Mouse (Mus musculus) MEL (cell line): ENCODE results near the gene Pmpca.

Source experiments
- GATA1 ChIP-seq: IDR thresholded peaks from 2 replicates; pipeline ENCODE4 v1.6.1; 2011; ENCODE audit warnings: low read depth, low read length, improper control_type of control experiment
- MXI1 ChIP-seq: IDR thresholded peaks from 2 replicates; pipeline ENCODE4 v1.6.1; 2011; ENCODE audit warnings: mild to moderate bottlenecking, low read depth, low read length, improper control_type of control experiment
- ZC3H11A ChIP-seq: IDR thresholded peaks from 2 replicates; pipeline ENCODE4 v1.6.1; 2012; ENCODE audit warnings: low read depth, mild to moderate bottlenecking, inconsistent platforms, low read length, improper control_type of control experiment
- ZMIZ1 ChIP-seq: IDR thresholded peaks from 2 replicates; pipeline ENCODE4 v1.6.1; 2012; ENCODE audit warnings: low read depth, mild to moderate bottlenecking, inconsistent platforms, low read length, improper control_type of control experiment, moderate library complexity

DNA sequence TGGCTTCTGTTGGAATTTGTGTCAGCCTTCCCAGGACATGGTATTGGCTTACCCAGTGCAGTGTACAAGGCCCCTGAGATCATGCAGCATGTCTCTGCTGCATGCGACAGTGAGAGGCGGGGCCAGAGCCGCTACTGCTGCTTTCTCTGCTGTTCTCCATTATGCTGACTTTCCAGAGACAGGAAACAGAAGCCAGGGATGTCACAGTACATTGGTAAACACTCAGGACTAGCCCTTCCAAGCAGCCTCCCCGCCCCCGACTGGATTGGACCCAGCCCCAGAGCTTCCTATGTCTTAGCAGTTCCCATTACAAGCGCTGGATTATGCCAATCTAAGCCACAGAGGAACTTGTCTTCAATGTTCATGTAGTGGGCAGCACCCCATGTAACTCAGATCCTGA lies 40.9 kb upstream of the Pmpca start:
- TF ChIP-seq MXI1 = no peak
- no peak for TF ChIP-seq GATA1
- no peak for TF ChIP-seq ZC3H11A
- TF ChIP-seq ZMIZ1 = no peak
